Mouse (Mus musculus) forelimb bud, embryonic 11.5 days (tissue): ENCODE data around the gene Ggct.

Experiments used
- DNase-seq: peaks from one replicate; pipeline ENCODE4 v3.0.0-alpha.2; 2012; ENCODE audit warnings: low read depth, low spot score

Ggct gene

DNA sequence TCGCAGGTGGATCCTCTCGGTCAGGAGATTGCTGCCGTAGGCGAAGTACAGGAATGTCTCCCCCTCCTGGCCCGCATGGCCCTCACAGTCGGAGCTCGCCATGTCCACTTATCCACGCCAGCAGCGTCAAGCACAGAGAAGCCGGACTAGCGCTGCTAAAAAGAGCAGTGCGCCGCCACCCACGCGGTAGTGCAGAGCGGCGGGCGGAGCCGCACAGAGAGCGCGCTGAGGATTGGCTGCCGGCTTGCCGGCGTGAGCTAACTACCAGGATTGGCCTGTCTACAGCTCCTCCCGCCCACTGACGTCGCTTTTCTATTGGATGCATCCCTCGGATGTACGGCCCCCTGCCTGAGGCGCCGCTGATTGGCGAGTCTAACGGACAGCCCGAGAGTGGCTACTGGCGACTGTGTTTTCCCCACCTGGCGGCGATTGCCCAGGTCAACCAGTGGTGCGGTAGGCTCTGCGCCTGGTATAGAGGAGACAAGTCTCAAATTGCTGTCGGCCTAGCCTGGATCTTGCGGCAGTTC lies at the start of gene Ggct:
Ggct (minus strand) TSS at position 217 of the 527 bp plus-strand sequence.
- DNase-seq = peak; percentile 96

DNA sequence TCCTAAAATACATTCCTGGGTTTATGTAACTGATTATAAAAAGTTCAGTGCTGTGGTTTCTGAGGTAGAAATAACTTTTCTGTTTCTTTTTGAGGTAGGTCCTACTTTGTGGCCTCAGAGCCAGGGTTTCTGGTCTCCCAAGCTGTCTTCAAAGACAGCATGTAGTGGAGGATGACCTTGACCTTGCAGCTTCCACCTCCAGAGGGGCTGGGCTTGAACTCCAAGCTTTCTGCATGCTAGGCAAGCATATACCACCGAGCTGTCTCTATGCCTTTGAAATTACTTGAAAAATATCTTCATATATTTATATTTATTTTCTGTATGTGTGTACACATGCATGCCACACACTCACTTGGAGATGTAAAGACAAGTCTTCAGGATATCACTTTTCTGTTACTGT lies 47.3 kb upstream of the Ggct start:
- DNase-seq = no peak

DNA sequence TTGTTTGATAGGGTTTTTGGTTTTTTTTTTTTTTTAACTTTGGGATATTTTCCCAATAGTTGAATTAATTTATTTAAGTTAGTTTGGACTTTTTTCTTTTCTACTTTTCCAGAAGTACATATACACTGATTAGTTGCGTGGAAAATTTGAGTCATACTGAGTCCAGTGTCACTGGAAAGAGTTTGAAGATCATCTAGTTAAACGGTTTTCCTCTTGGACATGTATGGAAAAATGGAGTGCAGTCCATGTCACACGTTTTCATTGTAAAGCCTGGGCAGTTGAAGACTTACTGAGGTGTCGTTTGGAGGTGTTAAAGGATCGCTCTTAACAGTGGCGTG lies 46.7 kb upstream of the Ggct start:
- DNase-seq = no peak

DNA sequence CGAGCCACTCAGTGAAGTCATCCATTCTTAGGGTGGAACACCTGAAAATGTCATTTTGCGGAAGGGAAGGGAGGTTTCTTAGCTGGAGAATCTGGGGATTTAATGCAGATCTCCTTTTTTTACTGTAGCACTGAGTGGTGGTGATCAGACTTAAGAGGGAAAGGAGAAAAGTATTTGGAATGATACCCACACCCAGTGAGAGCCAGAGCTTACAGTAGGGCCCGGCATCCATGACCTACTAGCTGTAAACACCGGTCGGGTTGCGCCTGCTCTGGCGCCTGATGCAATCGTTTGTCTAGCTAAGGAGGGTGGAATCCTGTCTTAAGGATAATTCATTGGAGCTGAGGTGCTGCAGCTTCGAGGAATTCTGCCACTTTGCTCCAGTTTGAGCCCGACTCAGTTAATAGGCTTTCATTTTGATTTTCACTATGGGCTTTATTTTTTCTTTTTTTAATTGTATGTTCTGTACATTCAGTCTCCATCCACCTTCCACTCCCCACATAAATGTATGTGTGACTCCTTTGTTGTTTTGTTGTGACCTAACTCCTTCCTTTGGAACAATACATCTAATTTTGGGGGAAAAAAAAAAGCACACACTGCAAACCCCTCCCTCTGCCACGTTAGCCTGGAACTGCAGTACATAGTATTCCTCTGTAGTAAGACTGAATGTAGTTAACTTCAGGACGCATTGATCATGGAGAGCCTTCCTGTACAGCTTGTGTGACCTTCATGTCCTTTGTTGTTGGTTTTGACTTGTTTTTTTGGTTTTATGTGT lies 46.1 kb upstream of the Ggct start:
- DNase-seq = no peak

DNA sequence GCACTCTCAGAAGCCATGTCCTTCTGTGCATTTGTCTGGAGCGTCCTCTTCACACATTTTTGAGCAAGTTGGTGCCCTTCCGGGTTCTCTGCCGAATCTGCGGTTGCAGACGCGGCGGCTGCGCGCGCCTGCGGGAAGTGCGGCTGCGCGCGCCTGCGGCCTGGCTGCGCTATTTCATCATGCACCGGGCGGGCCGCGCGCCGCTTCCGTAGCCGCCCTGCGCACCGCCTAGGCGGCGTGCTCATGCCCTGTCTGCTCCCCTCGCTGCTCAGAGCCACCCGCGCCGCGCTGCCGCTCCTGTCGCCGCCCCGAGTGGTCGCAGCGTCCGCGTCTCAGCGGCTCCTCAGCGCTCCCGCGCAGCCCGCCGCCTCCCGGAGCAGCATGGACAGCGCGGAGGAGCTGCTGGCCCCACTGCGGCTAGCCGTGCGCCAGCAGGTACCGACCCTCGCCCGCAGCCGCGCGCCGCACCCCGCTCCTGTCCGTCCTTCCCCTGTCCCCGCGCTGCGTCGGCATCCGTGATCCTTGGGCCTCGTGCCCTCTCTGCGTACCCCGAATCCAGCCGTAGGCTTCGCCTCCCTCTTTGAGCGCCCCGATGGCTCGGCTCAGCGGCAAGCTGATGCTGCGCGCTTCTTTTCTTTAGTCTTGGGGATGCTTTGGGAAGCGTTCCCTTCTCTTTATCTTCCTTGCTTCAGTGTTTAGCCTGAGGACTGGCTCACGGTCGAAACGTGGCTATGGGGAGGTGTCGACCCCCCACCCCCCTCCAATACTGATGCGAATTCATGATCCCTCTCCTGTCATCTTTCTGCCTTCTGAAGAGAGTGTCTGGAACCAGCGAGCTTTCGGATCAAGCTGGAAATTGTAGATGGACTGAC lies 45.3 kb upstream of the Ggct start, which contains the start of gene Gars:
Gars (plus strand) TSS at position 209 of the 872 bp plus-strand sequence.
- DNase-seq = peak; percentile 84

DNA sequence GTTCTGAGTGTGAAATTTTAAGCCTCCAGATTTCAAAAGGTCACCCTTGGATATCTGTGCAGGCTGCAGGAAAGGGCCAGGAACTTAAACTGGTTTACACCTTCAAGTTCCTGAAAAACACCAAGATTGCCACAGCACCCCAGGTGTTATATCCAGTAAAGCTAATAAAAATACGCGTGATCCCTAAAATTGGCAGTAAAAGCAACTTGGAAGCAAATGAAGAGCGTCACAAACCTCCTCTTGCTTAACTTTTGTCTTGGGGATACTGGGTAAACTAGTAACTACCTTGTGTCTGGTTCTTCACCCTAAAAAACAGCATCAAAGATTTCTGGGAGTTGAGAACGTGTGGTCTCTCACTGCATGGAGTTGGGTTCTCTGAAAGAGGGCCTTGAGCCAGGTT lies 44.0 kb upstream of the Ggct start:
- no peak for DNase-seq

DNA sequence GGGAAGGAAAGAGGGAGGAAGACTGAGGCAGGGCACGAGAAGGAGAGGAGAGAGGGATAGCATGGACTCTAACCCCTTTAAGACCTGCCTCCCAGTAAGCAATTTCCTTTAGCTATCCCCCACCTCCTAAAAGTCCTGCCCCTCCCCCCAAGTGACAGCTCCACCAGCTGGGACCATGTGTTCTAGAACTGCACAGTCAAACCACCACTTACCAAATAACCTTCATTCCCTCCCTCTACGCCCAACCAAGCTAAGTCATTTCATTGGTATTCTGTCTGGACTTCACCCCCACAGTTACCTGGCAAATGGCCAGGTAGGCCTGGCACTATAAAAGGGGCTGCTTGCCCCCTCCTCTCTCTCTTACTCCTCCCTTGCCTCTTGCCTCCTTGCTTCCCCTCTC lies 34.9 kb upstream of the Ggct start:
- no peak for DNase-seq

DNA sequence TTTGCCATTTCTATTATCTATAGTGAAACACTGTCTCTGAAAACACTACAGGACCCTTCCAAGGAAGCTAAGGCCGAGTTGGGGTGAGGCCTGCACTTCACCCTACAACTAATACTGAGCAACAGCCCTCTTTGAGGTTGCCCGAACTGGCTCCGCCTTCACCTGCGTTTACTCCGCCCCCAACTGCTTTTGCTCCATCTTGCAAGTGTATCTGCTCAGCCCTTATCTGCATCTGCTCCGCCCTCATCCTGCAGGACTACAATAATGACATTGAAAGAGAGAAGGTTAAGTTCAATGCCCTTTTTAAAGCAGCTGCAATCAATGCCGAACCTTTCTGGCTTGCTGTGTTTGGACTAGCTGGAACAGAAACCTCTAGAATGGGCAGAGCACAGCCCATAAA lies 29.1 kb upstream of the Ggct start:
- no peak for DNase-seq

DNA sequence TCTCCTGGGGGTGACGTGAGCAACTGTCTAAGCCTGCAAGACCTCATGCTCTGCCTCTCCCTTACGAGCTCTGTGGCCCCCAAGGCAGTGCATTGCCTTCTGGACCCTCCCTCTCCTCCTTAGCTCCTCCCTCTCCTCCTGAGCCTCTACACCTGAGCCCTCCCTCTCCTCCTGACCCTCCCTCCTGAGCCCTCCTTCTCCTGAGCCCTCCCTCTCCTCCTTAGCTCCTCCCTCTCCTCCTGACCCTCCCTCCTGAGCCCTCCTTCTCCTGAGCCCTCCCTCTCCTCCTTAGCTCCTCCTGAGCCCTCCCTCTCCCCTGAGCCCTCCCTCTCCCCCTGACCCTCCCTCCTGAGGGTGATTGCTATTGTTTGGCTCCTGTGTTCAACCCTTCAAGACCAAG lies 25.7 kb upstream of the Ggct start:
- DNase-seq = no peak

DNA sequence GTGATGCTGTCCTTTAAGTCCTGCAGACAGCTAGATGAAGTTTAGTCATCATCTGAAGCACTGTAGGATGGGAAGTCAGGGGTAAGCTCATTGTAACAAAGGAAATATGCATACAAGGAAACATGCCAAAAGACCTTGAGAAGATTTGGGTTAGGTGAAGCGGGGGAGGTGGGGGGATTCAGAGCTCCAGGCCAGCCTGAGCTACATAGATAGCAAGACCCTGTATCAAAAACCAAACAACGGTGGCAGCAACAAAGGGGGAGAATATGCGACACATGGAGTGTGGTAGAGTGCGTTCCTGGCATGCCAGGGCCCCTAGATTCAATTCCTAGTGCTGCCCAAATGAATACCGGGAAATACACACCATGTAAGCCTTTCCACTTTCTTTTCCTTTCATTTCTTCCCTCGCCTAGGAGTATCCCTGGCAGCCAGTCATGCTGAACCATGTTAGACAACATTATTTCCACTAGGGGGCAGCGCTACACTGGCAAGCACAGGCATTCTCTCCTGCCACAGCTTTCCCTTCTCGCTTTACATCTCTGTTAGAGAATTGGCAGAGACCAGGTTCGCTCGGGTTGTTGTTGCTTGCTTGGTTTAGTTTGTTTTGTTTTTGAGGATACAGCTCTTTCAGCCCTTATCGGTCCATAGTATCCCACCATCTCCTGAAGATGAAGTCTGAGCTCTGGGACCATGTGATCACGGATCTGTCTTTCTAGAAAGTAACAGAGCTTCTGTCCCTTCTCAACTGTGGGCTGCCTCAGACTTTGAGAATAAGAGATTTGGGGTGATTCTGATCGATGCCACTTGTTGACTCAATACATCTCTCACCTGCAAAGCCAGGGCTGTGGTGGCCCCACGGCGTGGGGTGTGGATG lies 24.2 kb upstream of the Ggct start:
- DNase-seq = peak; percentile 83

DNA sequence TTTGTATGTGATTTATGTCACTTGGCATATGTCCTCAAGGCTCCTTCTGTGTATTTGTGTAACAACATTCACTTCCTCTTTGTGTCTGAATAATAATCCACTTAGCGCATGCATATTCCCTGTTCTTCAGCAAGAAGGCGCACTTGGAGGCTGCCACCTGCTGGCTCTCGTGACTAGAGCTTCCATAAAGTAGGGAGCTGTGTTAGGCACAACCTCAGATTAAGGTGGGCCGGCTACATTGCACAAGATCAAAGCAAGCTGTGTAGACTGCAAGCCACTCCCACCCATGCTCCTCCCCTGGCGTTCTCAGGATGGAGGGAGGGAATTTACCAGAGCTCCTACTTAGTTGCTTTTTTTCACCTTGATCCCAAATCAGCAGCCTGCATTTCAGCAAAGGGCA lies 23.5 kb upstream of the Ggct start:
- DNase-seq = no peak

DNA sequence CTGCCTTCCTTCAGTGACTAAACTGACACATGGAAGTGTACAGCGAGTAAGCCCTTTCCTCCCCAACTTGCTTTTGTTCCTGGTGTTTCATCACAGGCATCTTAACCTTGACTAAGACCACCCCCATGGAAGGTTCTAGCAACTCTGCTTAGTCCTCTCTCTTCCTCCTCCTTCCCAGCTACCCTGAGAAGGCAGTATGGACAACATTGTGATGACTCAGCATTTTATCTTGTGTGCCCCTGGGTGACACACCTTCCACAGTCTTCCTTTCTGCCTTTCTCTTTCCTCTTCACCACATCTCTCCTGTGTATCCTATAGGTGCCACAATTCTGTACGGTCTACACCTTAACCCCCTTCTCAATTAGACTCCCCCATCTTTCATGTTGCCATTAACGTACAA lies 21.4 kb upstream of the Ggct start:
- no peak for DNase-seq

DNA sequence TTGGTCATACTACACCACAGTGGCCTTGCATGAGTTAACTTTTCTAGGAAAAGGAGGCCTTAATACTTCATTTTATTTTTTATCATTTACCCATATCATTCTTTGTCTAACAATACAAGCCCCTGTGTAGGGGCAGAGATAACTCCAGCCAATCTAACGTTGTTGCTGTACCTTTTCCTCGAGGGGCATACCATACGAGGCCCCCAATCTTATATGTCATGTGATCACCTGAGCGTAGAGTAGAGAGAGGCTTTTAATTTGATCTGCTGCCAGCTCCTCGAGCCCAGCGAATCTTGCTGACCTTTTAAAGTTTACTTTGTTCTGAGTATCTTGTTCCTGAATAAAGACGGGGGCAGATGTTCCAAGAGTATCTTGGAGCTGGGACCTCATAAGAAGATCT lies 19.8 kb upstream of the Ggct start:
- DNase-seq = no peak

DNA sequence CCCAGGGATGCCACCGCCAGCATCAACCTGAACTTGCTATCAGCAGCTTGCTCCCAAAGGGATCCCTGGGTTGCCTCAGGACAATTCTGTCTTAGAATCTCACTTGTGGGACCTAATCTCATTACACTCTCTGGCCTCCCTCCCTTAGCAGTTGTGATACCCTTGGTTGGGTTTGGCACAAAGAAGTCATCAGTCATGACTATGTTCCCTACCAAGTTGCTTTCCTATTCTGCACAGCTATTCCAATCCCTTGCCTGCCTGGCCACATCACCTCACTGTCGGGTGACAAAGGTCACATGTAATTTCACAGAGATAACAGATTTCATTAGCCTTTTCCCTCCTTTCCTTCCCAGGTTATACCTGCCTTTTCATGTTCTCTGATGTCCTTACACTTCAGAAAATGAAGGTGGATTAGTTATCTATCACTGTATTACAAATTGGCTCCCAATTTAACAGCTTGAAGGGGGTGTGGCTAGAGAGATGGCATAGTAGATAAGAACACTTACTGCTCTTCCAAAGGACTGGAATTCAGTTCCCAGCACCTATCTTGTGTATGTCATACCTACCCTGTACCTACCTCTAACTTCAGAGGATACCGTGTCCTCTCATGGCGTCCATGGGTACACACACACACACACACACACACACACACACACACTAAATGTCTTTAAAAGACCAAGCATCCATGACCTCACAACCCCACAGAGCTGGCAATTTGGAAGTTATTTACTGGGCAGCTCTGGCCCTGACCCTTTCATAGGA lies 17.8 kb upstream of the Ggct start:
- no peak for DNase-seq

DNA sequence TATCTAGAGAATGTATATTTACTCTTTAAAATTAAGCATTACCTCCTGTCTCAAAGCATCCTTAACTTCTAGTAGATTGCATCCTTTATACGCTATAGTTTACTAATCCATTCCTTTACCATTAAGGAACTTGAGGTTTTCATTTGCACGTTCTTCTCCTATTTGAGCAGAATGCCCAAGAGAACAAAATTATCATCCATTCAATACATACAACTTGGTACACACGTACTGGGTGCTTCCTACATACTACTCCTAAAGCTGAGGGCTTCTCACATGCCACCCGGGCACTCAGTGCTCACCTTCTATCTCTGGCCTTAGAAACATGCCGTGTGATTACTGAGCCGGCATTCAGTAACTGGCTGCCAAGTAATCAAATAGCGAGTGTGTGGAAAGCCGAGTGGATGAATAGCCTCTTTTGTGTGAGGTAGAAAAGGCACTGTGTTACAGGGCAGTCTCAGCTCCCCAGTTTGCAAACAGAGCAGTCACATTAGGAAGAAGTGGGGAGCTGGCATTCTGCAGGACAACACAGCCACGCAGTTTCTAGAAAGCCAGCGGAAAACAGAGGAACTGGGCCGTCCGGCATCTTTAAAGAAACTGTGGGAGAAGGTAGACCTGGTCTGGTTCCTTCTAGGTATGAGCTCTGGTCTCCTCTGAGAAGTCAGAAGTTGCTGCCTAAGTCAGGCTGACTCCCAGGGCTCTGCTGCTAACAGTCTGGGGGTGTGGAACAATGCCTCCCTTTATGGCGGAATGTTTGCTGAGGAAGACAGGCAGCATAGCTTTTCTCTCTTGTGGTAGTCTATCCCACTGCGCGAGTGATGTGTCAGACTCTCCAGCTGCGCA lies 16.9 kb upstream of the Ggct start:
- DNase-seq = peak; percentile 44

DNA sequence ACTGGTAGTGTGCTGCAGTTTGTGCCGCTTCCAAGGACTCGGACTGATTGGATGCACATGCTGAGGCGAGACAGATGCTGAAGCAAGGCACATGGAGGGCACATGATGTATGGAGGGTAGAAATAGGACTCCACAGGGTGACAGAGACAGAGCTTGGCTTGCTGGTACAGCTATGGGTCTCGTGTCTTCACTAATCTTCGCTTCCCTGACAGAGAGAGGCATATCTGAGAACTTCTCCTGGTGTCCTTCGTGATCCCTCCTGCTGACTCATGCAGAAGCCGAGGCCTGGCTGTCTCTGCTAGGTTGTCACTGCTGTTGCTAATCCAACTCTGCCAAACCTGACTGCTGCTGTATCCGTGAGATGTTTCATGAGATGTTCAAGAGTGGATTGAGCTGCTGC lies 15.7 kb upstream of the Ggct start:
- no peak for DNase-seq

DNA sequence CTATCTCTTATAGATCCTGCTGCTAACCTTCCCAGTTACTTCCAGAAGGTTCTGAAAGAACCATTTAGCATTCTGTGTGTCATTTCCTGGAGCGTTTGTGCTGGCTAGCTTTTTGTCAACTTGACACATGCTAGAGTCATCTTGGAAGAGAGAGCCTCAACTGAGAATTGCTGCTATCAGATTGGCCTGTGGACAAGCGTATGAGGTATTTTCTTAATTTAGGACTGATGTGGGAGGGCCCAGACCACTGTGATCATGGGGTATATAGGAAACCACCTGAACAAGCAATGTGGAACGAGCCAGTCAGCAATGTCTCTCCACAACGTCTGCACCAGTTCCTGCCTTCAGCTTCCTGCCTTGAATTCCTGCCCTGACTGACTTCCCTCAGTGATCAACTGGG lies 10.8 kb upstream of the Ggct start:
- no peak for DNase-seq

DNA sequence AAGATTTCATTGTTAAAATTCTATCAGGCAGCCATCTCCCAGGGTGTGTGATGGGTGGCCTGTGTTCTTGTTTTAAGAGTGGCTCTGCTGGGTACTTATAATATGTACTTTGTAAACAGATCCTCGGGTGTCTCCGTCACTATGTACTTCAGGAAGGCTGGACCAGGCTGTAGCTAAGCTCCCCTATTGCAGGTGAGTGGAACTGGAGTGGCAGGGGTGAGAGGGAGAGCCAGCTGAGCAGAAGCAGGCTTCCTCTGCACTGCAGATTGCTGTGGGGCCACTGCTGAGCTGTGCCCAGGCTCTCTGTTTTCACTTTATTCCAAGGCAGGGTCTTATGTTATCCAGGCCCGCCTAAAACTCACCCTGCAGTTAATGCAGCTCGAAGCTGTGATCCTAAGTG lies 9.7 kb upstream of the Ggct start:
- no peak for DNase-seq

DNA sequence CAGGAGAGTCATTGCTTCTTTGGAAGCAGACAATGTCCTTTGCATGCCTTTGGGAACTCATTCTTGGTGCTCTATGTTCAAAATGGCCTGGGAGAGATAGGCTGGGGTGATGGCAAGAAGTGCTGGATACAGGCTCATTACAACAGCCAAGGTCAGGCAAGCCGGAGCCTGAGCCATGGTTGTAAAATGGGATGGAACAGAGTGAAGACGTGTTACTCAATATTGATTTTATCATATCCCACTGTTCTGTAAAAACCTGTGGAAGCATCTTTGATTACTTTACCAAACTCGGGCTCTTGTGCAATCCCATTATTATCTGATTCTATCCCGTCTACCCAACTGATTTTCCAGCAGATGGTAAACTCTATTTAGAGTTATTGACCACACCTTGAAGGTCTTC lies 8.6 kb upstream of the Ggct start:
- no peak for DNase-seq

DNA sequence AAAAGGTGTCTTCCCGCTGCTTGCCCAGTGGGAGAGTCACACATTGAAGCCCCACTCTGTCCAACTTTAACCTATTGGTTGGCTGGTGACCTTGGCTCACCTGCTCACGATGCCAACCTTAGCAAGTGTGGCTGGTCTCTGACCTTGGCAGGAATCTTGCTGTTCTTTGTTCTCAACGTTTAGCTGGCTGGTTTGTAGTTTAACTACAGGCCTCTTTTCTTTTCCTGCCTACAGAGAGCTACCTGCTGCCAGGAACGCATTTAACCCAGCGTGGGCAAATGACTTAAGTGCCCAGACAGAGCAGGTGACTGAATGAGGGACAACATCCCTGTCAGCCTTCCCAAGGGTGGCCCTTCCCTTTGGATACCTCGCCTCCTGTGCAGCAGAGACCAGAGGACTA lies 5.0 kb upstream of the Ggct start:
- no peak for DNase-seq
